Mouse (Mus musculus) small intestine, adult 2 months (tissue): Measurements from ENCODE around the gene 4931414P19Rik.

Experiments used
- CTCF ChIP-seq: fragments of 200-500 bp; IDR thresholded peaks from 2 replicates; pipeline ENCODE4 v1.5.1; 2012; ENCODE audit warnings: low read depth, mild to moderate bottlenecking, control low read depth, inconsistent platforms, low read length, moderate library complexity, mixed read lengths; ENCODE audit not compliant: insufficient replicate concordance, insufficient read length; ENCODE audit errors: extremely low read depth
- POLR2A ChIP-seq: fragments of 200-500 bp; IDR thresholded peaks from 2 replicates; pipeline ENCODE4 v1.6.1; 2012; ENCODE audit warnings: low read depth, mild to moderate bottlenecking, control low read depth, inconsistent platforms, low read length, moderate library complexity

DNA sequence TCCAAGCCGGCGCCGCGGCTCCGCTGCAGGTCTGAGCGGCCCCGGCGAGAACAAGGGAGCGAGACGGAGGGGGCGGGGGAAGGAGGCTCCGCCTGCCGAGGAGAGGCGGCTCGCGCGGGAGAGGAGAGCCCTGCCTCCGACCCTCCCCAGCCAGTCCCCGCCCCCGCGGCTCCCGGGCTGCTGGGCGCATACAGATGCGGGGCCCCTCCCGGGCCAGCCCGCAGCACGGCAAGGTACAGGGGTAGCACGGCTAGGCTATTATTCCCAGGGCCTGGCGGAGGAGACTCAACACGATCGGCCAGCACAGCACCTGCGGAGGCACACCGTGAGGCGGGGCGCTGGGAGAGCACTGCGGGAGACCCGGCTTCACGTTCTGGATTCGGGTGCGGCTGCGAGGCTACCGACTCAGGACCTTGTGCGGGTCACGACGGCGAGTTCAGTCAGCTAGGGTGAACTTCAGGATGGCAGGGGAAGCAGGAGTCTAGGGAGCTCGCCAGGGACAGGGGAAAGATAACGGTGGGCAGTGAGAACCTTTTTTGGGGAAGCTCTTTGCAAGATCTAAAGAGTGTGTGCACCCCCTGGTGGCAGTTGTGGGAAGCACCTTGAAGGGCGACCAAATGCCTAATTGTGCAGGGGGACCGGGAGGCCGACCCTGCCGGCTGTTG, 35.6 kb upstream of the 4931414P19Rik start, which contains the start of gene Cdh24:
- TF ChIP-seq CTCF, result peak; percentile 81; the same call in 1 of the 2 replicates
- peak; percentile 36; the same call in 1 of the 2 replicates for TF ChIP-seq POLR2A
